Mouse (Mus musculus) embryonic facial prominence, embryonic 14.5 days (tissue): ENCODE results near the gene Pla2r1. TPM values are rescaled to one million over a fixed set of nuclear protein-coding genes. Genes with fewer than 3 reads are reported as not detected.

Source experiments
- ATAC-seq: fragments of 200-750 bp; cut with Nextera tagmentation; 2 replicates; pipeline ENCODE4 v1.8.0; 2017; ENCODE audit warnings: low read depth, moderate number of reproducible peaks, moderate TSS enrichment
- DNase-seq: peaks from one replicate; pipeline ENCODE4 v3.0.0-alpha.2; 2015; ENCODE audit warnings: low spot score
- H3K27ac ChIP-seq: fragments of 300-500 bp; sonication (generic); replicated peaks from 2 replicates; pipeline ENCODE4 v1.5.1; 2014; ENCODE audit warnings: low read depth, mild to moderate bottlenecking, low read length, moderate library complexity
- H3K27me3 ChIP-seq: fragments of 300-500 bp; sonication (generic); replicated peaks from 2 replicates; pipeline ENCODE4 v1.6.1; 2014; ENCODE audit warnings: low read length; ENCODE audit not compliant: control insufficient read depth, insufficient read depth
- H3K36me3 ChIP-seq: fragments of 300-500 bp; sonication (generic); 2 replicates; pipeline ENCODE4 v1.6.1; 2014; ENCODE audit warnings: low read length, mixed read lengths; ENCODE audit not compliant: control insufficient read depth, insufficient read depth
- H3K4me1 ChIP-seq: fragments of 300-500 bp; sonication (generic); 2 replicates; pipeline ENCODE4 v1.6.1; 2014; ENCODE audit warnings: antibody characterized with exemption, low read length; ENCODE audit not compliant: control insufficient read depth, insufficient read depth
- H3K4me2 ChIP-seq: fragments of 300-500 bp; sonication (generic); 2 replicates; pipeline ENCODE4 v1.6.1; 2014; ENCODE audit warnings: low read depth, mild to moderate bottlenecking, low read length, moderate library complexity, mixed read lengths
- H3K4me3 ChIP-seq: fragments of 300-500 bp; sonication (generic); 2 replicates; pipeline ENCODE4 v1.5.1; 2014; ENCODE audit warnings: low read depth, mild to moderate bottlenecking, low read length
- H3K9ac ChIP-seq: fragments of 300-500 bp; sonication (generic); 2 replicates; pipeline ENCODE4 v1.6.1; 2014; ENCODE audit warnings: low read depth, mild to moderate bottlenecking, low read length, moderate library complexity, mixed read lengths
- H3K9me3 ChIP-seq: fragments of 300-500 bp; sonication (generic); 2 replicates; pipeline ENCODE4 v1.6.1; 2016; ENCODE audit warnings: low read length; ENCODE audit not compliant: control insufficient read depth
- WGBS: fragments of 180-500 bp; shearing (Covaris S2); extraction: QIAGEN DNeasy Blood & Tissue Kit; methylation state at CpG from one replicate; pipeline ENCODE4 v1.1.7; 2014; 5-methylcytosine and 5-hydroxymethylcytosine counted together
- polyA plus RNA-seq: library from polyadenylated mRNA; unstranded; fragments of >200 nt; fragmentation: Nextera tagmentation; extraction: Ambion mirVana; gene quantifications from 2 replicates; pipeline ENCODE4 v1.2.1, GENCODE M21; 2014

The Pla2r1 gene
- polyA plus RNA-seq, 1 experiment from 2014 or later, result 2.5 TPM

GRCm38 (mm10) chr2:60407387-60407786, 145.7 kb downstream of the Pla2r1 start:
- no peak for ATAC-seq
- H3K4me2 ChIP-seq, result no peak overlapping the region
- DNase-seq, result no peak
- no peak overlapping the region for H3K9ac ChIP-seq
- no peak overlapping the region for H3K27ac ChIP-seq
- H3K36me3 ChIP-seq, result no peaks in the 10 kb centered on the region
- H3K4me3 ChIP-seq, result no peak overlapping the region
- WGBS, result 84% methylated on average over 2 of the region's 2 CpGs
- no peaks in the 10 kb centered on the region for H3K4me1 ChIP-seq
- no peaks in the 10 kb centered on the region for H3K9me3 ChIP-seq
- H3K27me3 ChIP-seq, result no peaks in the 10 kb centered on the region

- H3K4me2 ChIP-seq, result no peak overlapping the region
- no peak overlapping the region for H3K9ac ChIP-seq
- H3K4me3 ChIP-seq, result no peak overlapping the region
- H3K27ac ChIP-seq, result no peak overlapping the region
- DNase-seq, result no peak
- no peaks in the 10 kb centered on the region for H3K4me1 ChIP-seq
- 90% methylated on average over 5 of the region's 5 CpGs for WGBS
- ATAC-seq, result no peak
- no peaks in the 10 kb centered on the region for H3K36me3 ChIP-seq
- H3K27me3 ChIP-seq, result no peaks in the 10 kb centered on the region
- no peaks in the 10 kb centered on the region for H3K9me3 ChIP-seq
Measured at GRCm38 (mm10) chr2:60405431-60405830, 147.7 kb downstream of the Pla2r1 start.

GRCm38 (mm10) chr2:60404763-60405162, 148.3 kb downstream of the Pla2r1 start:
- H3K4me2 ChIP-seq, result no peak overlapping the region
- no peak overlapping the region for H3K27ac ChIP-seq
- ATAC-seq, result no peak
- no peak overlapping the region for H3K4me3 ChIP-seq
- H3K9ac ChIP-seq, result no peak overlapping the region
- H3K4me1 ChIP-seq, result no peaks in the 10 kb centered on the region
- 94% methylated on average over 7 of the region's 7 CpGs for WGBS
- no peaks in the 10 kb centered on the region for H3K9me3 ChIP-seq
- no peaks in the 10 kb centered on the region for H3K27me3 ChIP-seq
- no peaks in the 10 kb centered on the region for H3K36me3 ChIP-seq
- no peak for DNase-seq

- WGBS, result 62% methylated on average over 5 of the region's 5 CpGs
- DNase-seq (no peak), ATAC-seq (no peak)
- Histone ChIP-seq H3K27me3 (no peaks in the 10 kb centered on the region), H3K4me3 (no peak overlapping the region), H3K4me1 (no peaks in the 10 kb centered on the region), H3K9me3 (no peaks in the 10 kb centered on the region), H3K27ac (no peak overlapping the region), H3K36me3 (no peaks in the 10 kb centered on the region), H3K4me2 (no peak overlapping the region), H3K9ac (no peak overlapping the region)
Measured at GRCm38 (mm10) chr2:60401694-60402093, 151.4 kb downstream of the Pla2r1 start.

- Histone ChIP-seq H3K27me3 (no peaks in the 10 kb centered on the region), H3K9ac (no peak overlapping the region), H3K36me3 (no peaks in the 10 kb centered on the region), H3K9me3 (no peaks in the 10 kb centered on the region), H3K4me3 (no peak overlapping the region), H3K27ac (no peak overlapping the region), H3K4me1 (no peaks in the 10 kb centered on the region), H3K4me2 (no peak overlapping the region)
- ATAC-seq (no peak), DNase-seq (no peak)
- WGBS, result 67% methylated on average over 6 of the region's 6 CpGs
Measured at GRCm38 (mm10) chr2:60393786-60394185, 159.3 kb downstream of the Pla2r1 start.

GRCm38 (mm10) chr2:60392286-60392685, 160.8 kb downstream of the Pla2r1 start:
- DNase-seq, result no peak
- H3K9ac ChIP-seq, result no peak overlapping the region

GRCm38 (mm10) chr2:60387363-60387762, 165.7 kb downstream of the Pla2r1 start:
- H3K27me3 ChIP-seq, result no peaks in the 10 kb centered on the region
- peaks cover 9% of the 10 kb centered on the region for H3K4me1 ChIP-seq
- H3K9me3 ChIP-seq, result no peaks in the 10 kb centered on the region
- DNase-seq (no peak), ATAC-seq (no peak)
- H3K9ac ChIP-seq, result no peak overlapping the region
- 72% methylated on average over 3 of the region's 3 CpGs for whole genome bisulfite sequencing
- no peak overlapping the region for H3K4me3 ChIP-seq
- H3K27ac ChIP-seq, result no peak overlapping the region
- no peak overlapping the region for H3K4me2 ChIP-seq
- H3K36me3 ChIP-seq, result no peaks in the 10 kb centered on the region

More at GRCm38 (mm10) chr2:60392286-60392685, 160.8 kb downstream of the Pla2r1 start:
- Histone ChIP-seq H3K4me1 (no peaks in the 10 kb centered on the region), H3K4me2 (no peak overlapping the region), H3K4me3 (no peak overlapping the region), H3K27me3 (no peaks in the 10 kb centered on the region), H3K36me3 (no peaks in the 10 kb centered on the region), H3K9me3 (no peaks in the 10 kb centered on the region), H3K27ac (no peak overlapping the region)
- WGBS, result 69% methylated on average over 4 of the region's 4 CpGs
- ATAC-seq, result no peak

GRCm38 (mm10) chr2:60386835-60387234, 166.3 kb downstream of the Pla2r1 start:
- no peaks in the 10 kb centered on the region for H3K27me3 ChIP-seq
- peaks cover 10% of the 10 kb centered on the region for H3K4me1 ChIP-seq
- no peaks in the 10 kb centered on the region for H3K36me3 ChIP-seq
- H3K27ac ChIP-seq, result no peak overlapping the region
- H3K9ac ChIP-seq, result no peak overlapping the region
- H3K4me3 ChIP-seq, result no peak overlapping the region
- no peak for ATAC-seq
- H3K4me2 ChIP-seq, result no peak overlapping the region
- WGBS, result 75% methylated on average over 2 of the region's 2 CpGs
- no peaks in the 10 kb centered on the region for H3K9me3 ChIP-seq
- DNase-seq, result no peak

- Histone ChIP-seq H3K36me3 (no peaks in the 10 kb centered on the region), H3K27ac (no peak overlapping the region), H3K9ac (no peak overlapping the region), H3K9me3 (no peaks in the 10 kb centered on the region), H3K4me2 (no peak overlapping the region), H3K27me3 (no peaks in the 10 kb centered on the region), H3K4me3 (no peak overlapping the region), H3K4me1 (peaks cover 10% of the 10 kb centered on the region)
- DNase-seq (no peak), ATAC-seq (no peak)
Measured at GRCm38 (mm10) chr2:60384763-60385085, 168.4 kb downstream of the Pla2r1 start.
